Mouse (Mus musculus) right cerebral cortex, postnatal 36 days (tissue): ENCODE measurements around the gene Ttc27.

ENCODE experiments used
- DNase-seq, 2 experiments: peaks; one replicate each; pipeline ENCODE4 v3.0.0; 2022; ENCODE audit warnings: low spot score in 2 of 2, mixed read lengths in 1 of 2

The Ttc27 gene

DNA sequence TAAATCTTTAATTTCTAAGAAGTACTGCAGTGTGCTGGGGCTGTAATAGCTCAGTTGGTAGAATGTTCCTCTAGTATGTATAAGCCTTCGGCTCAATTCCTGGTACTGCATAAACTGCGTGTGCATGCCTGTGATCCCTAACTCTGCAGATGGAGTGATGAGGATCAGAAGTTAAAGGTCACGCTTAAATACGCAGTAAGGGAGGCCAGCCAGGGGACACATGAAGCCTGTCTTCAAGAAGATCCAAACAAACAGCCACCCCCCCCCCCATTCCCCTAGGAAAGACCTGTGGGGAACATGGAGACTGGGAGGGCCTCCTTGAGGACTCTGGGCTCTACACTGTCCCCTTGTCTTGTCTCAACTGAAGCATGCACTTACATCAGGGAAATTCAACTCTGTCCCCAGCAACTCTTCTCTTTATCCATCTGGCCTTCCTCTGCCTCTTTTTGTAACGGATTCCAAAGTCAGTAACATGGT, 36.1 kb downstream of the Ttc27 start:
- no peak for DNase-seq

DNA sequence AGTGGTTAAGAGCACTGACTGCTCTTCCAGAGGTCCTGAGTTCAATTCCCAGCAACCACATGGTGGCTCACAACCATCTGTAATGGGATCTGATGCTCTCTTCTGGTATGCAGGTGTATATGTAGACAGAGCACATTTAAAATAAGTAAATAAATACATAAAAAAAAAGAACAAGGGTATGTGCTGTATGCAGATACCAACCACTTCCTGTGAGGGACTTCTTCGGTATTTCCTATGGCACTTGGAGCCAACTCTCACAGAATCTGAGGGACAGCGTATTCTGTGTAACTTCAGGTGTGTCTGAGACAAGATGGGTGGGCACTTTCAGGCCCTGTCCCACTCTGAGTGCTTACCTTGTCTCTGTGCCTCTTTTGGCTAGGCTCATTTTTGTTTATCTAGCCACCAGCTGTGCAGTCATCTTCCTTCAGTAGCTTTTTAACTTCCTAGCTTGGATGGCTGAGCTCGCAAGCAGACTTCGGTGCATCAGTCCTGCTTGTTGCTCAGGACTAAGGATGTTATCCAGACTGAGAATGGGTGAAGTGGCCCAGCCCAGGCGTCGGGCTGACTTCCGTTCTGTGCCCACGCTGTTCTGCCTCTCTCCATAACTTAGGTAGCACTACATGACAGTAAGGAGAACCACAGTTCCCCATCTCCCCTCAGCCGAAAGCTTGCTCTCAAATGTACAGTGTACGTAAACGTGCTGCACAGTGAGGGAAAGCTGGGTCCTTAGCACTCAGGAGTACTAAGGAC, 37.0 kb downstream of the Ttc27 start:
- no peak for DNase-seq

DNA sequence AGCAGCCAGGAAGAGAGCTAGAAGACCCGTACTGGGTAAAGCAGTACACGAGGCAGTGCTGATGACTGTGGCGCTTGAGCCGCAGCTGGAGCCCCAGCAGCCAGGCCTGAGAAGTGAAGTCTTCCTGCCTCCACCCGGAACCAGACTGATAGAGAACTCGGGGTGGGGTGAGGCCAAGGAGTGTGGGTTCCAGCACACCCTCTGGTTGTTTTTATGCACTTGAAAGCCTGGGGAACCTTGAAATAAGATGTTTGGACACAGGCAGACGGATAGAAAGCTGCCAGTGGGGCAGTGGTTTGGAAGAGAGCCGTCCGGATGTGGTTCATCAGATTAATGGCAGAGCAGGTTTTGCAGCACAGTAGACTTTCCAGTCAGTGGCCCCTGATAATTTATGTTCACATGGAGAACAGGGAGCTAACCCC, 51.9 kb downstream of the Ttc27 start:
- DNase-seq = no peak

DNA sequence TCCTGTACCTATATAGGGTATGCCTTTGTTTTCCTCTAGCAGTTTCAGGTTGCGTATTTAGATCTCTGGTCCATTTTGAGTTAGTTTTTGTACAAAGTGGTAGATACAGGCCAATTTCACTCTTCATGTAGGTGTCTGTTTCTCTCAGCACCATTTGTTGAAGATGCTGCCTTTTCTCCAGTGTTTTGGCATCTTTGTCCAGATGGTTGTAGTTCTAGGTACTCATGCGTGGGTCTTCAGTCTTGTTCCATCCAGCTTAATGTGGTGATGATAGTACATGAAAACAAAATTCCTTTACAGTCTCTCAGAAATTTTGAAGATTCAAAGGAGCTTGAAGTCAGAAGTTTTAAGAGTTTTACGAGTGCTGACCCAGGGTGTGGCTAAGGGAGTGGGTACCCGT, 54.8 kb downstream of the Ttc27 start:
- no peak for DNase-seq

DNA sequence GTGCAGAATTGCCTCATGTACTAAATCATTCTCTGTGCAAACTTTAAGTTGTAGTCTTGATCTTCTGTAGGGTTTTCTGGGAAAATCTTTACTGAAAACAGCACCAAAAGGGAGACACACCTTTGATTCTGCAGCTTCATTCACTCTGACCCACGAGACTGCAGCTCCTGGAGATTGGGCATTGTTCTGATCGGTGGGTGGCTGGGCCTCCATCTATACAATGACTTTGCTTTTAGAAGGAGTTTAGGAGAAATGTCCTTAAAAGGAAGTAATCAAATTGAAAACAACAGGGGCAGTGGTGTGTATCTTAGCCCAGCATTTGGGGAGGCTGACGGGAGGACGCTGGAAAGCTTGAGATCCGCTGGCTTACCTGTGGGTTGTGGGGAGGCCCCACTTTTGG, 56.0 kb downstream of the Ttc27 start:
- DNase-seq = no peak

DNA sequence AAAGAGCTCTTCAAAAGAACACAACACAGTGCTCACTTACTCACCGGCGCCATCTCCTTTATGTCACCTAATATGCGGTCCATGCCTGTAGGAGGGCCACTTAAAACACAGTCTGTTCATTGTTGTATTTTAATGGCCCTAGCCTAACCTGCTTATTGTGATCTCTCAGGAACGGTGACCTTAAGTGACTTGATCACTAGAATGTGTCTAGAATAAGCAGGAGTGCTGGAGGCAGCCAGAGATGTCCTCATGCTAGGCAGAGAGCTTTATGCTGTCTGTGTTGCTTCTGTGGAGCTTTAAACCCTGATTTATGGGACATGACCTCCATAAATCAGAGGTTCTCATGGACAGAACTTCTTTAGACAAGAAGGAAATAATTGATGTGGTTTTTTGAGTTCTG, 62.6 kb downstream of the Ttc27 start:
- no peak for DNase-seq

DNA sequence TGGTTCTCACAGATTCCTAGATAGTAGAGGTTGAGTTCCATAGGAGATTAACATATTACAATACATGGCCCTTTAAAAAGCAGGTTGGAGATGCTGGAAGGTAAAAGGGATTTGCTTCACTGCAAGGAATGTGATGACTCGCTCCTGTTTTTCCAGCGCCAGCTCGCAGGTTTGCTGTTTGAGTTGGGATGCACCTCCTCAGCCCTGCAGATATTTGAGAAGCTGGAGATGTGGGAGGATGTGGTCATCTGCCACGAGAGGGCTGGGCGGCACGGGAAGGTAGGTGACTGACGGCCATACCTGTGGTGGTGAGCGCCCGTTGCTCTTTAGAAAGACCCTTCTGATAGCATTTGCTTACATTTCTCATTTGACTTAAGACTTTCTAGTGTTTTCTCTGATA, 63.1 kb downstream of the Ttc27 start:
- DNase-seq = no peak

DNA sequence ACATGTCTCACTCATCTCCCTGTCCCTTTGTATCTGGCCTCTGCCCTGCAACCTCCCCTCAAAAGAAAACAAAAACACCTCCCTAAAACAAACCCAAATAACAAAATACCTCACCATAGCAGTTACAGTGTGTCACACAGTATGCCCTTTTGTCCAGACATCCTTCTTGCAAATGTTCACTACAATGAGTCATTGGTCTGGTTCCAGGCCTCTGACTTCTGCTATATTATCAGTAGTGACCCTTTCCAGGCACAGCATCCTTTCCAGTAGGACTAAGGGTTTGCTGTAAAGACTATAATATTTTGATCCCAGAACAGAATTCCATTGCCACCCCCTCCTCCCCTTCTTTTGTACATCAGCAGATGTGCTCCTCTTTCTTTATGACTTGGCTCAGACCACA, 64.4 kb downstream of the Ttc27 start:
- DNase-seq = no peak

DNA sequence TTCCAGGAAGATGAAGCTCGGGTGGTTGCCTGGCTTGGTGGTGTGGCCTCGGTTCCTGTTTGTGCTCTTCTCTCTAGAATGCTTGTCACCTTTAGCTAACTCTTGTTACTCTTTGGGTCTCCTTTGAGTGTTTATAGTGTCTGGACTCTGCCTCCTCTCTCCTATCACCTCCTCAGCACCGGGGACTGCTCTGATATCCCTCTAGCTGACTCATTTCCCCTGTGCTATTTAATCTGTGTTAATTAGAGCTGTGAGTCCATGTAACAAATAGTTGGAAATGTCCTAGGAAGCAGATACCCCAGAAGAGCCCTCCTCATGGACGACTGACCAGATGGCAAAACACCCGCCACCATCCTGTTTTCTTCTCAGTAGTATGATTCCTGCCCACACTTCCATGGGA, 68.1 kb downstream of the Ttc27 start:
- no peak for DNase-seq

DNA sequence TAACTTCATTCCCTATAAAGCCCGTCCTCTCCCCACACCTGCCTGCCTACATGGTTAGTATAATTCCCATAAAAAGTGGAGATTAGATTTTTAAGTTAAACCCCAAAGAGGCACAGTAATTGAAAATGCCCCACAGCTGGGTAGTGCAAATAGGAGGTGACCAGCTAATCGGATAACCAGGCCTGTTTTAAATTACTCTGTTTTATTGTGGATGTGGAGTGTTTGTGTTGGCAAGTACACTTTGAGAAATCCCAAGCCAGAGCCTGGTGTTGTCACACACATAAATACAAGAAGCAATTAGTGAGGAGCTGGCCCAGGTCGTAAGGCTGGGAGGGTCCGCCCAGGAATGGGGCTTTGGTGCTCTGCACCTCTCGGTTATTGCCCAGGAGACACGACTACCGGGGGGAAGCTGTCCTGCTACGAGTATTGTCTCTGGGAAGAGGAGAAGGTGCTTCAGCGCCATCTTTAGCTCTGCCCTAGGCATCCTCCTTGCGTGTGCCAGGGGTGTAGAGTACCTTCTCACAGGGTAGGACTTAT, 68.7 kb downstream of the Ttc27 start:
- DNase-seq = no peak

DNA sequence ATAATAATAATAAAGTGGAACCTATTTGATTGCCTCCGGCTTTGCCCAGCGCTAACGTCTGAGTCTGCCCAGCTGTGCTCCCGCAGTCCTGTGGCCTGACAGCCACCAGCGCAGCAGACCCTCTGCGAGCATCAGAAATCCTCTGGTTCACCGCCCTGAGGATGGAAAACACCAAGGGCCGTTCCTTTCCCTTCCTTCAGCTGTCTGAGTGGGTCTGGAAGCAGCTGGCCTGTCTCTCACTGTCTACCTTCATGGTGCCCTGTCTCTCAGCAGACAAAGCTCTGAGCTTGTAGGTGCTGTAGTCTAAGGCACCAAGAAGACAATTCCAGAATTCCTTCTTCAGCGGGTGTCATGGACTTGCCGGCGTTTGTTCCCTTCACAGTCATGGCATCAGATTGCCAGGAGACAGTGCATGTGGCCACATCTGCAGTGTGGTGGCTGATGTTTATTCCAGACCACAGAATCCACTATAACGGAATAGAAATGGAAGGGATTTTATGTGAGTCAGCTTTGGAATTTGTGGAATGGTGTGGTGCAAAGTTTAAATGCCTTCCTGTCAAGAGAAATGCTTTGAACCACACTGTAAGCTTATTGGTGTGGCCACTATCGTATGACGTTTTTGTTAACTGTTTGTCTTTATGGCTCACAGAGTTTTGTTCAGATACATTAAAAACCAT, 78.6 kb downstream of the Ttc27 start:
- DNase-seq = no peak

DNA sequence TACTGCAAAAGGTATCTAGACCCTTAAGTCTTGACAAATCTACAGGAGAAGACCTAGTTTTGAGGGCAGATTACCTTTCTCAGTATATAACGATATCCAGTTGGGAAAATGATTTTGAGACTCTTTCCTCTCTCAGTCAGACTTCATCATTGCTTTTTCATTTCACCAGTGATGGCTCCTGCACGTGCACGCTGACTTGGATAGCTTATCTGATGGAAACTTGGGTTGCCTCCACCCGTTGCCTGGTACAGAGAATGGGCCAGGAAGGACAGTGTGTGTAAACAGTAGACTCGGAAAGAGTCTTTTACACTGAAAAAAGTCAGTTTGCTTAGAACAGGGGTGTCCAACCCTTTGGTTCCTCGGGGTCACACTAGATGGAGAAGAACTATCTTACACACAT, 82.3 kb downstream of the Ttc27 start:
- DNase-seq = no peak

DNA sequence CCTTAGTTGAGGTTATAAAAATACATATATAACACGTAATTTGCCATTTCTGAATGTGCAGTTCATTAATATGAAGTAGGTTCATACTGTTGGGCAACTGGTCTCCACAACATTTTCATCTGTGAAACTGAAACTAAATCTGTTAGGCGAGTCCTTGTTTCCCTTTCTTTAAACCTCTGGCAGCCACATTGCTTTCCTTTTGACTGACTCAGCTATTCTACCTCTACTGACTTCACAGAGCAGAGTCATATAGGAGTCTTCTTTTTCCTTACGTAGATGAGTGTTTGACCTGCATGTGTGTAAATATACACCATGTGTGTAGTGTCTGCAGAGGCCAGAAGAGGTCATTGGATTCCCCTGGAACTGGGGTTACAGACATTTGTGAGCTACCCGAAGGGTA, 85.2 kb downstream of the Ttc27 start:
- DNase-seq = no peak

DNA sequence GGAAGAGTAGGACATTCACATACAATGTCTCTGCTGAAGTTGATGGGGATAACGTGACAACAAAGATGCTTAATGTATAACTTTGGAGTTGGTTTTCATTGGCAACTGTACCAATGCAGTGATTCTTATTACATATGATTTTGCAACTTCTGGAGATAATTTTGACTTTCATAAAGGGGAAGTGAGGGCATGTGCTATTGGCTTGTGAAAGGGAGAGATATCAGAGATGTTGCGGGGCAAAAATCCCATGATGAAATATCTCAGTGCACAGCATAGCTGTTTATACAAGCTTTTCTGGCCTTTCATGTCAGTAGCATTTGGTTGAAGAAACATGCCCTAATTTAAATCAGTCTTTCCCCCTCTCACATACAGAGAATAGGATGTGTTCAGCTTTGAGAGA, 86.3 kb downstream of the Ttc27 start:
- DNase-seq = no peak

DNA sequence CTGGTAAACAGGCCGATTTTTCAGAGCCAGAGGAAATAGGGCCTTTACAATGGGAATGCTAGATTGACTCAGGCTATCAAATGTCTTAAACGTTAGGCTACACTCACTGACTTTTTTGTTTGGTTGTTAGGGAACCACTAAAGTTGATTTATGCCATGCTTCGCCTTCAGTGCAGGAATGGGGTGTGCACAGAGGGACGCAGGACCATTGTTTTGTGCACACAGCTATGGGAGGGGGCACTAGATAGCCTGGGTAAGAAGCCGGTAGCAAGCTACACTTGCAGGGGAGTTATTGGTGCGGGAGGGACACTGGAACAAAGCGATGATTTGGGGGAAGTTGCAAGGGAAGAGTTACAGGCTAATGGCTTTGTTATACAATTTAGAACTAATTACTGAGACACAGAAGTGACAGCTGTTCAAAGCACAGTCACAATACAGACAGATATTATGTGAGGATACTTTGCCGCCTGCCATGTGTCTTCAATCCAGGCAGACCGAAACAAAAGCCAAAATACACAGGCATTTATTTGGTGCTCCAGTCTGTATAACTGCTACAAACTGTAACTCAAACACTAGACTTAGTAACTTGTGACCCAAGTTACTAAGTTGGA, 86.9 kb downstream of the Ttc27 start:
- no peak for DNase-seq

DNA sequence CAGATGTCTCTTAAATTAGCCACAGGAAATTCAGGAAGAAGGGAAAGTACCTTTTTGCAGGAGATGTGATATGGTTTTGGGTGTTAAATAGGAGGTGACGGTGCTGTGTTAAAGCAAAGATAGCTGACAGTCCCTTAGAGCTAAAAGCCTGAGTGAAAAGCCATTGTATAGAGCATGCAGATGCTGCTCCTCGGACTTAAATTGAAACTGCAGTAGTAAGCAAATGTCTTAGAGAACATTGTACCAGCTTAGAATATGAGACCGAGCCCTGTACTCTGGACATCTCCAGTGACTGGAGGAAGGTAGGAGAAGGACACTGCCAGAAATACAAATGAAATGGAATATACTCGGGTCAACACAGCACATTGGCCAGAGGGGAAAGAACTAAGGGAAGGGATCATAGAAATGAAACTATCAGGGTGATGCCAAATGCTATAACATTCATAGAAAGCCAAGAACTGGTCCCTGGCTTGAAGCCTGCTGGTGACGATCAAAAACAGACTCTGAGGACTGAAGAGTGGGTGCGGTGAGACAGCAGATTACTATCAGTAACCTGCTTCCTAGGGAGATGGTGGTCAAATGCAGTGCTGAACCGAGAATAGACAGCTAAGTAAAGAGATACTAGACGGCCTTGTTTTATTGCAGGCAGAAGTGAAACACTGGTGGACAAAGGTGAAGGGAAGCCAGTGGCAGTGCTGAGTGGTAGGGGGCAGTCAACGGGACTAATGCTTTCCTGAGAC, 90.1 kb downstream of the Ttc27 start:
- no peak for DNase-seq

DNA sequence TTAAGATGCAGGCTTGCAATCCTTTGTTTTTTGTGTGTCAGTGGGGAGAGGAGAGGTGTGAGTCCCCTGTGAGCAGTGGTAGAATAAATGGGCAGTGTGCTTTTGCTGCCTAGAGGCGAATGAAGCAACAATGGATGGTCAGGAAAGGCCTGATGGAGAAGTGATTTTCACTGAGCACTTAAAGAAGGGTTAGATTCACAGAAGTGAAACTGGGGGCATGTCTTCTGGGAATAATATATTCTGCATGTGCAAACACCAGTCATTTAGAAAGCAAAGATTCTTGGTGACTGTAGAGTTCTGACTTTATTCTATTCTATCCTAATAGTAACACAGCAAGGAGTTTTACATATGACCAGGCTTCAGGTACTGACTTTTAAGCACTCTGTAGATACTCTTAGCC, 90.8 kb downstream of the Ttc27 start:
- DNase-seq = no peak

DNA sequence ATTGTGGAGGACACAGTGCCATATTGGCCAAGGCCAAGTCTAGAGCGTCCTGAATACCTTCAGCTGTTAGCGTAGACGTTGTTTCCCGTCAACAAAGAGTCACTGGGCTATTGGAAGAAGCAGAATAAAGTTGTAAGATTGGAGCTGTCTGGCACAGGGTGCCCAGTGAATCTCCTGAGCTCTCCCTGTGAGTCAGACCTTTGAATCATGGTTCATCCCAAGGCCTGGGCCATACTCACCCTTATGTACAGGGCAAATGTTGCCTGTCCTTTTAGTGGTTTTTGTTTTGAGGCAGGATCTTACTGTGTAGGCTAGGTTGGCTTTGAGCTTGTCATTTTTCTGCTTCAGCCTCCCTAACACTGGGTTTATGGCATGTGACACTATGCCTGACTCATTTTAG, 91.4 kb downstream of the Ttc27 start:
- DNase-seq = no peak

DNA sequence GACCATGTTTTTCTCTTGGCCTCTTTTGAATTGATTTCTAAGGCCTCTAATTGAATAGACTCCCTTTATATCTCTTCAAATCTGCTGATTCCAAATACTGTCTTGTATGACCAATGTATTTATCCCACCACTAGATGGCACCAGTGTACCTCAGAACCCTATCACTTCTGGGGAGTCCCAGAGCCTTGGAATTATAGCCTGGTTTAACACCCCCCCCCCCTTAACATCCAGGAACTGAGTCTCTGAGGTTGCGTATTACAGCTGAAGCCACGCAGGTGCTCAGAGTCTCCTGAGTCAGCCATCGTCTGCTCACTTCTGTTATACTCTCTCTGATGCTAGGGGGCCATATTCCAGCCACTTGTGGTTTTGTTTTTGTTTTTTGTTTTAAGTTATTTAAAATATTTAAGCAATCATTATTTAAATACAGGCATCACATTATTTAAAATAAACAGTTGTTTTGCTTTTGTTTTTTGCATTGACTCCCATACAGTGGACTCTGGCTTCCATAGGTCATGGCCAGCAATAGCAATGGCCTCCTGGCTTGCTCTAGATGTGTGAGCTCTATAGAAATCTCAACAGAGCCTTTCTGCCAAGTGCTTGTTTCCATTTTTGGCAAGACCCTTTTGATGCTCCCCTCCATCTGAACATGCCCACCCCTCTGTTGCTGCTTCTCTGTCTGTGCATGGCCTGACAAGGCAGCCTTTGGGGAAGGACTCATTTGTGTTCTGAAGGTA, 93.5 kb downstream of the Ttc27 start:
- no peak for DNase-seq

DNA sequence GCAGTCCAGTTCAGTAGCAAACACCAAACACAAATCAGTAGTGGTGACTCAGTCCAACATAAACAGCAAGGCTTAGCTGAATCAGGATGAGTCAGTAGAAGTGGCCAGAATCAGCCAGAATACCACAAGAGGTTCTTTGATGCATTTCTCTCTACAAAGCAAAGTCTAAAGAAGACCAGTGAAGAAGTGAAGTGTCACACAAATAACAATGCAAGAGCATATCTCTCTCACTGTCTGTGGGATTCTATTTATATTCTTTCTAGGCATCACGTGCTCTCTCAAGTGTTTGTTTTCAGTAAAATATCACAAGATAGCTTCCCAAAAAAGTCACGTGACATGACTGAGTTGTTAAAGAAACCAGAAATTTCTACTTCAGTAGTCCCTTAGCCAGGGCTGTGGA, 102.2 kb downstream of the Ttc27 start:
- DNase-seq = no peak

DNA sequence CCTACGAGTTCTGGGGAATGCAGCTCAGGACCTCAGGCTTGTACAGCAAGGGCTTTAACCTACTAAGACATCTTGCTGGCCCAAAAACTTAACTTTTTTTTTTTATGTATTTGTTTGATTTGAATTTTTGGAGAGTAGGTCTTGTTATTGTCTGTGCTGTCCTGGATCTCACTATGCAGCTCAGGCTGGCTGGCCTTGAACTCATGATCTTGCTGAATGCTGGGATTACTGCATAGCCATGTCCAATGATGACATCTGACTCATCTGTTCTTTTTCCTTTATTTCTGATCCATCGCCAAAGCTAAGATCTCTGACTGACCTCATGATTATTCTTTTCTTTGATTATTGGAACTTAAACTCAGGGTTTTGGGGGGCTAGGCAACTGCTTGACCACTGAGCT, 113.3 kb downstream of the Ttc27 start:
- no peak for DNase-seq
